Mouse (Mus musculus) brain, adult 2 months (tissue): ENCODE data around the gene 0610037L13Rik.

Source experiments
- DNase-seq: peaks from one replicate; pipeline ENCODE4 v3.0.0; 2011; ENCODE audit warnings: low read depth, low spot score

0610037L13Rik gene

GRCm38 (mm10) chr4:107889731-107890432, at the start of gene 0610037L13Rik:
Gene 0610037L13Rik, plus strand, starts transcription at chr4:107889813.
- DNase-seq, result peak; percentile 100

GRCm38 (mm10) chr4:107843687-107844086, 45.9 kb upstream of the 0610037L13Rik start:
- DNase-seq, result peak; percentile 84

DNA sequence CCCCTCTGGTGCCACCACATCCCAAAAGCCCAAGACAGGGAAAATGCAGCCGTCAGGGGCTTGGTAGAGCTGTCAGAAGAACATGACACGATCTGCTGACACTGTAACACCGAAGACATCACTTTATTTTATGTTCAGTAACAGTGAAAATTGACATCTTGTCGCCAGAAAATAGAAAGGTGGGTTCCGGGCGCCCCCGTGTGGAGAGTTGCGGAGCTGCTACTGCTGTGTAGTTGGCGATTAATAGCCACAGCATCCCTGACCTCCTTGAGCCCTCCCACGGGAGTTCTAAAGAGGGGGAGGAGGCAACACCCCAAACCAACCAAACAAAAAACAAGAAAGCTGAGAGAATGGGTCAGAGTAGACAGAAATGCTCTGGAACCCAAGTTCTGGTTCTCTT, 44.6 kb upstream of the 0610037L13Rik start:
- DNase-seq, result peak; percentile 67

GRCm38 (mm10) chr4:107846795-107847194, 42.8 kb upstream of the 0610037L13Rik start:
- peak; percentile 54 for DNase-seq

DNA sequence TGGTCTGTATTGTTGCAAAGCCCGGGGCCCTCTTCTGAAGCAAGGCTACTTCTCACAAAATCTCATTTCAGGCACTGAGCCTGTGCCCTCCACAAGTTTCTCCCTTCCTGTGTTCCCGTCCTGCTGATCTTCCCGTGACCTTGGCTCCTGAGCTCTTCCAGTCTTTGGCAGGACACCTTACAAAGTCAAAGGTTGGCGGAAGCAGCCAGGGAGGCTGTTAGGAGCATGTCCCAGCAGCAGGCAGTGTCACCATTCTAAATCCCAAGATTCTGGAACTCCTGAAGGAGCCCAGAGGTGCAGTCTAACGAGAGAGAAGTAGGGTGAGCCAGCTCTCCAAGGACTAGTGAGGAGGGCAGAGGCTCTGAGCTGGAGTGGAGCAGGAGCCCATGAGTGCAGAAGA, 41.1 kb upstream of the 0610037L13Rik start:
- DNase-seq, result no peak

DNA sequence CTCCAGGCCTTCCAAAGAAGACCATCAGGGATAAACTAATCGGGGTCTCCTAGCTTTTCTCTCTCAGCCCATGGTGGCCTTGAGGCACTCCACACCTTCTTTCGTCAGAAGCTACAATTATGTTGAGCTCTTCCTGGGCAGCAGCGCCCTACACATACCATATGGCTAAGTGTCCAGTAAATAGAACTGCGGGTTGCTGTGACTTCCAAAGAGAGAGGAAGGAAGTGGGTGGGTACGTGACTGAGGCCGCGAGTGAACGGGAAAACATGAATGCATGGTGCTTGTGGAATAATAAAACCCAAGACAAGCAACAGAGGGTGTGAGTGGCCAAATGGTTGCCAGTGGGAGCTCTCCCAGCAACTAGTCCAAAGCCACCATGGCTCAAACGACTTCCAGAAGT, 40.0 kb upstream of the 0610037L13Rik start:
- DNase-seq, result no peak

GRCm38 (mm10) chr4:107850091-107850490, 39.5 kb upstream of the 0610037L13Rik start:
- DNase-seq, result no peak

DNA sequence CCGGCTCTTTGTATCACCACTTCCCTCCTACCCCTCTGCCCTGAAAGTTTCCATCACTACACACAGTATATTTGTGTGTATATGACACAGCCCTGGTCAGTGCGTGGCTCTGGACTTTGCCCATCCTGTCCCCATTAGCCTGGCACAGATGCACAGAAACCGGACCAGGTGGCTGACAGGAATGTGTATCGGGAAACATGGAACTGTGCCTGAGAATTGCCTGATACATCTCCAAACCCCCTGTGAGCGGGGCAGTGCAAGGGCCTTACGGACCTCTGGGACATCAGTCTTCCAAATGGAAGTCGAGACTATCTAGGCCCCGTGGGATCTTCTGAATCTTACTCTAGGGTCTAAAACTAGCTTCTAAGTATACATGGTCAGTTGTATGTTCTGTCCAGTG, 36.3 kb upstream of the 0610037L13Rik start:
- no peak for DNase-seq

GRCm38 (mm10) chr4:107853836-107854235, 35.8 kb upstream of the 0610037L13Rik start:
- DNase-seq, result no peak

- DNase-seq, result peak; percentile 91
Measured at GRCm38 (mm10) chr4:107856958-107857686, 32.5 kb upstream of the 0610037L13Rik start.

GRCm38 (mm10) chr4:107858995-107859394, 30.6 kb upstream of the 0610037L13Rik start:
- DNase-seq, result no peak

GRCm38 (mm10) chr4:107864866-107865265, 24.7 kb upstream of the 0610037L13Rik start:
- peak; percentile 81 for DNase-seq

GRCm38 (mm10) chr4:107879254-107880050, 10.2 kb upstream of the 0610037L13Rik start, which contains the start of gene Magoh:
Gene Magoh, plus strand, starts transcription at chr4:107879755.
- DNase-seq, result peak; percentile 98

DNA sequence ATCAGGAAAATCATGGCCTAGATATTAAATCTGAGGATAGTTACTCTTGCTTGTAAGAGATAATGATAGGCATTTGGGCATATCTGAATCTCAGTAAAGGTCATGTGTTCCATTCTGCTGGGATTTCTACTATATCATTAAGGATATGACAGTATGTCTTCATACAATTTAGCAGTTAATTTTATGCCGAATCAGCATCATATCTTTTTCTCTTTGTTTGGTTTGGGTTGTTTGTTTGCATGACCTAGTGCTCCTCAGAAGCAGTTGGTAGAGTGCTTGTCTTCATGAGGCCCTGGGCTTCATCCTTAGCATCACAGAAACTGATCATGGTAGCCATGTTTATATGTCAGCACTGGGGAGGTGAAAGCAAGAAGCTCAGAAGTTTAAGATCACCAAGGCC, 8.0 kb upstream of the 0610037L13Rik start:
- no peak for DNase-seq

GRCm38 (mm10) chr4:107886371-107886770, 3.2 kb upstream of the 0610037L13Rik start:
- DNase-seq, result no peak

DNA sequence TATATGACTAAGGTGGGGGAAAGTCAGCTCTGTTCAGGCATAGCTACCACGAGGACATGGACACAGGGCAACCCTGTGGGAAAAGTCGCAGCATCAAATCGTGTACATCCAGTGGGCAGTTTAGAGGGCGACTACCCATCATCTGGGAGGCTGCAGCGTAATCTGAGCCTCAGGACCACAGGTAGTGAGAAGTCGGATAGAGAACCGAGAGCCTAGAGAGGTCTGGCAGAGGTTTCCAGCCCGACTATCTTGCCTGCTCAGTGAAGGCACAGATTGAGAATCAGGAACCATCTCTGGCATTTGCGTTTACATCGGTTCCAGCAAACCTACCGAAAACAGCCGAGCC, 255 bp upstream of the 0610037L13Rik start:
- no peak for DNase-seq

- peak; percentile 38 for DNase-seq
Measured at GRCm38 (mm10) chr4:107892663-107893062, 3.0 kb downstream of the 0610037L13Rik start.

DNA sequence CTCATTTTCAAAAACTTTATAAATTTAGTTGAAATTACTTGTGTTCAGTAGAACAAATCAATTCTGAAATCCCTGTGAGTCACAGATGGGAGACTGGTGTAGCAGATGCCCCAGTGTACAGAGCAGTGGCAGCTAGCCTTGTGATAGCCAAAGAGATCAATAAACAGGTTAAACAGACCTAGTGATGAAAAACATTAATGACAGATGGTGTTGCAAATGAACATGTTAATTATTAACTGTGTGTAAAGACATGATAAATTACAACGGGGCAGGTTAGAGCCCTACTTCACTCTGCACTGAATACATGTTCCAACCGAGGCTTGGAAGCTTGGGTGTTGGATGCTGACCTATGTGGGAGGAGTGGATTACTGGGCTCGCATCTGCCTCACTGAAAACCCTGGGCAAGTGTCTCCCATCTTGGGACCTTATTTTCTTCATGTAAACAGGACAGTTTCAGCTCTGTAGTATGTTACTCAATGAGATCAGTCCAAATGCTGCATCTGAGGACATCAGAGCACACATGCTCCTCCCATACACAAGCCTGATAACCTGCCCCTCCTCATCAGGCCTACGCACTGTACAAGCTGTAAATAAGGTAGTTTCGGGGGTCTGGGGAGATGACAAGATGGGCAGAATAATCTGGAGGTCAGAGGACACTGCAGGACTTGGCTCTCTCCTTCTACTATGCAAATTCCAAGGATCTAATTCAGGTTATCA, 9.8 kb downstream of the 0610037L13Rik start:
- DNase-seq, result no peak

DNA sequence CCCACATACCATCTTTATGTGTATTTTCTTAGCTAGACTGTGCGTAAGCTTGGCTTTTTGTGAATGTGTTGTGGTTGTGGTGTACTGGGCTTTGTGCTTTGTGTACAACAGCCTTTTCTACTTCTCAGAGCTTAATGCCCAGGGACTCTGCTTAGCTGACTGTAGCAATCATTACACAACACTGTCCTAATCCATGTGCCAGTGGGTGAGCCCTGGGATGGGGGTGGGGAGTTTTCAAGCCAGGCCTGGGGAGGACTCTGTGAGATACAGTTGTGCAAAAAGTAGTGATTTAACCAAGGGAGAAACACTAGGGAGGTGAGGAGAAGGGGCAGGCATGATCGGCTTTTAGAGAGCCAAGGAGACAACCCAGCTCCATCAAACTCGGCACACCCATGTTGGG, 10.6 kb downstream of the 0610037L13Rik start:
- DNase-seq, result no peak

- DNase-seq, result no peak
Measured at GRCm38 (mm10) chr4:107904252-107904651, 14.6 kb downstream of the 0610037L13Rik start.

- DNase-seq, result no peak
Measured at GRCm38 (mm10) chr4:107906561-107906960, 16.9 kb downstream of the 0610037L13Rik start.

GRCm38 (mm10) chr4:107910020-107910419, 20.4 kb downstream of the 0610037L13Rik start:
- no peak for DNase-seq
